Mouse (Mus musculus): ENCODE measurements around the gene BC048403.

DNA sequence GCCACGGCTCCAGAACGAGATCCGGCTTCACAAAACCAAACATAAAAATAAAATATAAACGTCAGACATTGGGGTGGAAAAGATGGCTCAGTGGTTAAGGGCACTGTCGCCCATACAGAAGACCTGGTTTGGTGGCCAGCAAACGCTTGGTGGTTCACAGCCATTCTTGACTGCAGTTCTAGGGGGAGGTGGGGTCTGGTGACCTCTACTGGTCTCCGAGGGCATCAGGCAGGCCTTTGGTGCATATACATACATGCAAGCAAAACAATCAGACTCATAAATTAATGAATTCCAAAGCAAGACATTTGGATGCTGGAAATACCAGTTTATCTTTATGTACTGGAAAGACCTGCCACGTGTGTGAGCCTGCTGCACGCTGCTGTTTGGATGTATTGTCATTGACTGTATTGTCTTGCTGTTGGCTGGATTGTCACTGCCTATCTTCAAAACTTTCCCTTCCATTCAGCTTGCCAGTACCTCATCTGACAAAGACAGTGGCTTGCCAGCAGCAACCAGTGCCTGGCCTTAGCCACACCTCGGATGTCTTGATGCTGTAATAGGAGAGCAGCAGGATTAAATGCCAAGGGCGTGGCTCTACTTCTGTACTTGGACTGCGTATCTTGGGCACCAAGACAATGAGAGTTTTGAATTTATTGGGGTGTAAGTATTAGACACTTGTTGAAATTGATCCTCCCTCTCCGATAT, 24.9 kb downstream of the BC048403 start:
- TF ChIP-seq CTCF (conservative IDR thresholded peaks at IDR 0.05; ENCODE audit: low read length) (no peak), POU5F1 (IDR thresholded peaks at IDR 0.05; ENCODE audit: borderline replicate concordance, low read length) (no peak), NANOG (IDR thresholded peaks at IDR 0.05; ENCODE audit: borderline replicate concordance, low read length) (no peak)

All from E14TG2a.4 (cell line).